Mouse (Mus musculus): ENCODE results near the gene Edem2. TPM values are rescaled to one million over a fixed set of nuclear protein-coding genes. Genes with fewer than 3 reads are reported as not detected.

The Edem2 gene
- polyA plus RNA-seq (2016; fragmentation: Nextera tagmentation; extraction: Ambion mirVana): 24.6 and 25.1 TPM in 2 replicates

DNA sequence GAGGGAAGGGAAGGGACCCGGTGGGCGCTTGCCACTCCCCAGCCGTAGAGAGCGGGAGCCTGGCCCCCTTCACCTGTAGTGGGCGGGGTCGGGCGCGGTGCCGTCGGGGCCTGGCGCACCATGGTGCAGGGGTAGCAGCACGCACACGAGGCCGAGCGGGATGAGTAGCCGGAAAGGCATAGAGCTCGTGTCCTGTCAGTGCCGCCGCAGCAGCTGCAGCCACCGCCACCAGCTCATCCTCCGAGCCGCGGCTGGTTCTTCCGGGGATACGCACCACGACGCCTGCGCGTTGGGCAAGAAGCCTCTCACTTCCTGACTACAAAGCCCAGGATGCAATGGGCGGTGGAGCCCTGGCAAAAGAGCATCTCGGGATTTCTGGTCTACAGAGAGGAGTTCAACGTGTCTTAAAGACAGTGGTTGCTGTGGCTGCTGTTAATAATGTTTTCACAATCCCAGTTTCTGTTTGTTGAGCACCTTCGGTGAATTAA, at the start of gene Edem2:
Gene Edem2, minus strand, starts transcription at position 318 of the 488 bp plus-strand sequence.
- peaks cover 3% of the 10 kb centered on the region; the same call in 1 of the 2 replicates for H3K36me3 ChIP-seq
- 0% methylated on average over 33 of the region's 33 CpGs for WGBS (ENCODE audit: insufficient replicate concordance)
- peak within 1 kb of the TSS; percentile 23 for H3K27ac ChIP-seq
- H3K4me3 ChIP-seq: peak within 1 kb of the TSS; percentile 81
- peak within 1 kb of the TSS; percentile 90 for H3K4me2 ChIP-seq
- peak; percentile 93 for ATAC-seq
- H3K4me1 ChIP-seq: peaks cover 22% of the 10 kb centered on the region
- peaks cover under 1% of the 10 kb centered on the region for H3K27me3 ChIP-seq (replicated peaks)
- peak within 1 kb of the TSS; percentile 82 for H3K9ac ChIP-seq
- H3K9me3 ChIP-seq (replicated peaks): no peaks in the 10 kb centered on the region

DNA sequence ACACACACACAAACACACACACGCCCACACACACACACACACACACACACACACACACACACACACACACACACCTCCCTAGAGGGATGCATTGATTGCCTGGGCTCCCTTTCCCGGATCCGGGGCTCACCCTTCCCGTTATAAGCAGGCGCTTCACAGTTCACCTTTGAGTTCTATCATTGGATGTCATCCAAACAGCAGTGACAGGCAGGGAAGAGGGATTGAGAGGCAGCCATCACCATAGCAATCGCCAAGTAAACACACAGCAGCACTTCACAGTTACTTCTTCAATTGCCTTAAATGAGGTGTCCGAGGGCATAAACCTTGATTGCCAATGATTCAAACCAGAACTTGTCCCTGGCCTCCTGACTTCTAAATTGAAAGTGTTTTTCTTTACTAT, 49.8 kb upstream of the Edem2 start:
- H3K4me1 ChIP-seq: peaks cover 9% of the 10 kb centered on the region; the same call in 1 of the 2 replicates
- no peak overlapping the region for H3K27ac ChIP-seq
- 44% methylated on average over 6 of the region's 7 CpGs for WGBS (ENCODE audit: insufficient replicate concordance)
- H3K4me2 ChIP-seq: no peak overlapping the region
- H3K9ac ChIP-seq: no peak overlapping the region
- peaks cover 62% of the 10 kb centered on the region for H3K27me3 ChIP-seq (replicated peaks)
- no peak overlapping the region for H3K4me3 ChIP-seq
- ATAC-seq: no peak
- H3K9me3 ChIP-seq (replicated peaks): no peaks in the 10 kb centered on the region
- no peaks in the 10 kb centered on the region for H3K36me3 ChIP-seq

DNA sequence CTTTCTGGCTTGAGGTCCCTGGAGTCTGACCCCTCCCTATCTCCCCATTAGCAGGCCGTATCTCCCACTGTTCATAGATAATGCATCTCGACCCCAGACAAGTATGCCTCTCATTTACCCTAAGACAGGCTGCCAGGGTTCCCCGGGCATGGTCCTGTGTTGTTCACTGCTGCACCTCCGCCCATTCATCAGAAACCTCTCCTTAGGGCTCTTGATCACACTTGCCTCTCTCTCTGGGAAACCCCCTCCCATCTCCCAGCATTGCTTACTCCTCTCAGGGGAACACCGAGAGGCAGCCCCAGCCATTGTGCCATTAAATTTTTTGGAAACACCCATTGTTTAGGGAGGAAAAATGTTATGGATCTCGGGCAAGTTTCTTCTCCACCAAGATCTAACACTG, 48.7 kb upstream of the Edem2 start:
- H3K4me1 ChIP-seq: peaks cover 9% of the 10 kb centered on the region; the same call in 1 of the 2 replicates
- ATAC-seq: no peak
- no peak overlapping the region for H3K4me3 ChIP-seq
- H3K9me3 ChIP-seq (replicated peaks): no peaks in the 10 kb centered on the region
- peaks cover 72% of the 10 kb centered on the region for H3K27me3 ChIP-seq (replicated peaks)
- H3K4me2 ChIP-seq: no peak overlapping the region
- no peak overlapping the region for H3K9ac ChIP-seq
- no peaks in the 10 kb centered on the region for H3K36me3 ChIP-seq
- WGBS (ENCODE audit: insufficient replicate concordance): 50% methylated on average over 6 of the region's 6 CpGs
- H3K27ac ChIP-seq: no peak overlapping the region

DNA sequence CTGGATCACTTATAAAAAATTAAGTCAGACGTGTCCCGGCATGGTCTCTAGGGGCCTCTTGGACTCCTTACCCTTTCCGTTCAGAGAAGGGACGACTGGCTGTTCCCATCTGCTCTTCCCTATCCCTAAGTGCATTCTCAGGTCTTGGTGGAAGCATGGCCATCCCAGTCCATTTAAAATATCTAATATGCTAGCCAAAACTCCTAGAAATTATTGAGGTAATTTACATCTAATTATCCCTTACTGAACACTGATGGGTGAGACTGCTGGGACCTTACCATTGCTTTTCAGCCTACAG, 48.4 kb upstream of the Edem2 start:
- H3K4me2 ChIP-seq: no peak overlapping the region
- WGBS (ENCODE audit: insufficient replicate concordance): 69% methylated on average over 4 of the region's 4 CpGs
- H3K9ac ChIP-seq: no peak overlapping the region
- ATAC-seq: no peak
- no peak overlapping the region for H3K4me3 ChIP-seq
- peaks cover 73% of the 10 kb centered on the region for H3K27me3 ChIP-seq (replicated peaks)
- H3K4me1 ChIP-seq: peaks cover 9% of the 10 kb centered on the region; the same call in 1 of the 2 replicates
- H3K9me3 ChIP-seq (replicated peaks): no peaks in the 10 kb centered on the region
- H3K36me3 ChIP-seq: no peaks in the 10 kb centered on the region
- no peak overlapping the region for H3K27ac ChIP-seq

DNA sequence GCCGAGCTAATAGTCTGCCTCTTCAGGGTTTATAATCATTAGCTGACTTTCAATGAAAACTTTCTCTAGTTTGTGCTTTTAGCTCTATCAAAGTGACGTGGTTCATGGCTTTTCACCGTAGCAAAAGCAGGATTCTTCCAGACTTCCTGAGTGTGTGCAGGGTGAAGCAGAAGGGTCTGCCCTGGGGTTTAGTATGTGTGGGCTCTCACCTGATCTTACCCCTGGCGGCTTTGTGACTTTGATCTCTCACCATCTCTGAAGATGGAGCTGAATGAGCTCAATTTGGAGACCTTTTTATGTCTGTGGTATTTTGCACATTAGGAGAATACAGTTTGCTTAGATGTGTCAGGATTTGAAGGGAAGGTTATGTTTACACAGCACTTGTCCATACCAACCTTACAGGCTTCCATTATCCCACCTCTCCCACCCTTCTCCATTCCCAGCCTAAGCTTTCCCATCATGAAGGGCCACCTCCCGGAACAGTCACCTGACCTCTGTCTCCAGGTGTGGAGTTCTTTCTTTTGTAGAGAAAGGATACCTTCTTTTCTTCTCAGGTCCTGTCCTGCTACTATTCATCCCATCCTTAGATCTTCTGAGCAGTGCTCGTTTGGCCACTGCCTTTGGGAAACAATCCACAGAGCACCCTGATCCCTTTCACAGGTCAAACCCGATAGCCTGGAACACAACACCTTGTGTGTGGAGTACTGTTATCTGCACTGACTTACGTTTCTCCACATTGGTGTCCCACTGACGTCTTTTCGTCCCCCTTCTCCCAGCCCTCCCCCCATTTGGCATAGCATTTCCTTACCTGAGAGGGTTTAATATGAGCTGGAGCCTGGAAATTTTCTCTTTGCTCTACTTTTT, 47.8 kb upstream of the Edem2 start:
- WGBS (ENCODE audit: insufficient replicate concordance): 57% methylated on average over 10 of the region's 10 CpGs
- Histone ChIP-seq H3K9me3 (replicated peaks) (no peaks in the 10 kb centered on the region), H3K27me3 (replicated peaks) (peaks cover 77% of the 10 kb centered on the region), H3K27ac (no peak overlapping the region), H3K4me1 (peaks cover 9% of the 10 kb centered on the region; the same call in 1 of the 2 replicates), H3K4me3 (no peak overlapping the region), H3K4me2 (no peak overlapping the region), H3K36me3 (no peaks in the 10 kb centered on the region), H3K9ac (no peak overlapping the region)
- no peak for ATAC-seq

DNA sequence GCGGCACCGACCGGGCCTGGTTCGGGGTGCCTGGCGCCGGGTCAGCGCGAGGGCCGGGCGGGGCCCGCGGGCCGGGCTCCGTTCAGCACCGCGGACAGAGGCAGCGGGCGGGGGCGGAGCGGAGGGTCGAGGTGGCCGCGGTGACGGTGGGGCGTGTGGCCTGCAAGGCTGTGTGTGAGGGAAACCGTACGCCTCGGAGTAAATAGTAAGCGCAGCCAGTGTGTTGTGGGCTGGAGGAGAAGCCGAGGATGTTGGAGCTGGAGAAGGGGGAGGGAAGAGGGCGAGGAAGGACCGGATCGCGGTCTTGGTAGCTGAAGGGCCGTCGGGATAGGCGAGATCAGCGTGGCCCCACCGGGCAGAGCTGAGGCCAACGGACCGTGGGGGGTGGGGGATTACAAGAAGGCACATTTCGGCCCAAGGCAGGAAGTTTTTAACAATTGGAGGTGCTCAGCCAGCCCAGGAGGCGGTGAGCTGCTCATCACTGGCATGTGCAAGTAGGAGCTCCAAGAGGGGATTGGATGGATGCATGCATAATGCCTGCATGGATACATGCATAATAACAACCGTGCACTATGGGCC, 46.5 kb upstream of the Edem2 start:
- Histone ChIP-seq H3K4me3 (peak overlapping the region; percentile 56), H3K9ac (no peak overlapping the region), H3K27me3 (replicated peaks) (peaks cover 84% of the 10 kb centered on the region), H3K9me3 (replicated peaks) (no peaks in the 10 kb centered on the region), H3K27ac (no peak overlapping the region), H3K4me1 (peaks cover 9% of the 10 kb centered on the region; the same call in 1 of the 2 replicates), H3K4me2 (peak overlapping the region; percentile 64), H3K36me3 (no peaks in the 10 kb centered on the region)
- WGBS (ENCODE audit: insufficient replicate concordance): 1% methylated on average over 44 of the region's 44 CpGs
- peak; percentile 32; the same call in 1 of the 2 replicates for ATAC-seq

DNA sequence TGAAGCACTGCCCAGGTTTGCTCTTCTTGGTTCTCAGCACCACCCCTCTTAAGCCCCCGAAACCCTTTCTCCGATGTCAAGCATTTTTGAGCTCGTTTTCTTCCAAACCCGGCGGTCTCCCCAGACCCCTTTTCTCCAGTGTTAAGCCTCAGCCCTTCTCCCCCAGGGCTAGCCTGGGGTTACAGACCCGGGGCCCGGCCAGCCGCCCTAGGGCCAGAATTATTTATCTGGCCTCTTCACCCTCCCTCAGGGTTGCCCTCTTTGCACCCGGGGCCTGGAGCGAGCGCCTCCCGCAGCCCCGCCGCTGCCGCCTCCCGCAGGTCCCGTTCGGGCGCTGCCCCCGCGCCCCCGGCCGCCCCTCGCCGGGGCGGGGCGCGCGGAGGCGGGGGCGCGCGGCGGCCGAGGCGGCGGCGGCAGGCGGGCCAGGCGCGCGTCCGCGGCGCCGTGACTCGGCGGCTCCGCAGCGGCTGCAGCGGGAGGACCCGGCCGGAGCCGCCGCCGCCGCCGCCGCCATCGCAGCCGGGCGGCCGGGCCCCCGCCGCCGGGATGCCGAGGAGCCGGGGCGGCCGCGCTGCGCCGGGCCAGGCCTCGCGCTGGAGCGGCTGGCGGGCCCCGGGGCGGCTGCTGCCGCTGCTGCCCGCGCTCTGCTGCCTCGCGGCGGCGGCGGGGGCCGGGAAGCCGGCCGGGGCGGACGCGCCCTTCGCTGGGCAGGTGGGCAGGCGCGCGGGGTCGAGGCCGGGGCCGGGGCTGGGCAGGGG, 45.8 kb upstream of the Edem2 start, which contains the start of gene Mmp24:
Gene Mmp24, plus strand, starts transcription at position 416 of the 758 bp plus-strand sequence.
- no peak within 1 kb of the TSS for H3K27ac ChIP-seq
- H3K4me2 ChIP-seq: peak within 1 kb of the TSS; percentile 64
- no peak for ATAC-seq
- H3K4me1 ChIP-seq: peaks cover 9% of the 10 kb centered on the region; the same call in 1 of the 2 replicates
- peak within 1 kb of the TSS; percentile 56 for H3K4me3 ChIP-seq
- WGBS (ENCODE audit: insufficient replicate concordance): 2% methylated on average over 90 of the region's 100 CpGs
- no peaks in the 10 kb centered on the region for H3K36me3 ChIP-seq
- H3K9me3 ChIP-seq (replicated peaks): no peaks in the 10 kb centered on the region
- H3K9ac ChIP-seq: no peak within 1 kb of the TSS
- peaks cover 86% of the 10 kb centered on the region for H3K27me3 ChIP-seq (replicated peaks)

DNA sequence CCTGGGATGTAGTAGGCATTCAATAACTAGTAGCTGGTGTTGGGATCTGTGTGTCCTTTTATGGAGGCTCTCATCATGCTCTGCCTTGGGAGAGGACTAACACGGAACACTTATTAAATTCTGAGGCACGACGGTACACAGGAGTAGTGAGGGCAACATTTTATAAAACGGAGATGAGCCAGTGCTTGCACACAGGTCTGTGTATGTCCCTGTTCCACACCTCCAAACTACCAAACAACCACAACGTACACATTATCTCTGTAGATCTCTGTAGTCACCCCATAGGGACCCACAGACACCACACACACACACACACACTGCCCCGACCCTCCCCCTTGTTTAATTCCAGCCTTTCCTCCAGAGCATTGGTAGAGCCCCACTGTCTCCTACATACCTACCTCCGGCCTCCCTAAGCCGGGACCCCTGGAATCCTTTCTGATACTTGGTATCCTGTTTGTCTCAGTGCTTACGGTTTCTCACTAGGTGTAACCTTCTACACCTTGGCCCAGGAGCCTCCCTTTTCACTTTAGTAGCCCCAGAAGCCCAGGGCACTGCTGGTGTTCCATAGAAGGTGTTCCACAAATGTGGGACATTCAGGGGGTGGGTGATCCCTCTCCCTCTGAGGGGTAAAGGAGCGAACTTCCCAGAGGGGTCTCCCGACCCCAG, 45.1 kb upstream of the Edem2 start:
- H3K27me3 ChIP-seq (replicated peaks): peaks cover 86% of the 10 kb centered on the region
- H3K36me3 ChIP-seq: no peaks in the 10 kb centered on the region
- H3K4me2 ChIP-seq: peak overlapping the region; percentile 58
- peaks cover 9% of the 10 kb centered on the region; the same call in 1 of the 2 replicates for H3K4me1 ChIP-seq
- H3K9ac ChIP-seq: no peak overlapping the region
- ATAC-seq: no peak
- peak overlapping the region; percentile 56; the same call in 1 of the 2 replicates for H3K4me3 ChIP-seq
- no peaks in the 10 kb centered on the region for H3K9me3 ChIP-seq (replicated peaks)
- H3K27ac ChIP-seq: no peak overlapping the region
- 46% methylated on average over 11 of the region's 11 CpGs for WGBS (ENCODE audit: insufficient replicate concordance)

DNA sequence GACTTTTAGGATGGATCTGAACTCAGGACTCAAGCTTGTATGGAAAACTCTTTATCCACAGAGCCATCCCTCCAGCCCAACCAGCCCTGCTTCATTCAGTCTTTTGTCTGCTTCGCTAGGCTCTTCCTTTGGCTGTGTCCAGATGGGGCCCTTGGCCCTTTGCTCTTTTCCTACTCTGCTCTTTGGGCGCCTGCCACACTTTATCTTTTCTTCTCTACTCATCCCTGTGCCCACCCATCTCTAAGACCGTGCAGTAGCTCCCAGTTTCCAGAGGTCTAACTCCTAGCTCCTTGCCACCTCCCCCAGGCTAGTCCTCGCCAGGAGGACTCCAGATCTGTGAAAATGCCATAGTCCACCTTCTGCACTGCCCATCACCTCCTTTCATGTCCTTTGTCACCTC, 44.4 kb upstream of the Edem2 start:
- no peaks in the 10 kb centered on the region for H3K9me3 ChIP-seq (replicated peaks)
- no peaks in the 10 kb centered on the region for H3K36me3 ChIP-seq
- H3K4me3 ChIP-seq: no peak overlapping the region
- 48% methylated on average over 4 of the region's 4 CpGs for WGBS (ENCODE audit: insufficient replicate concordance)
- peaks cover 9% of the 10 kb centered on the region; the same call in 1 of the 2 replicates for H3K4me1 ChIP-seq
- no peak overlapping the region for H3K4me2 ChIP-seq
- H3K27ac ChIP-seq: no peak overlapping the region
- no peak for ATAC-seq
- H3K27me3 ChIP-seq (replicated peaks): peaks cover 88% of the 10 kb centered on the region
- no peak overlapping the region for H3K9ac ChIP-seq

DNA sequence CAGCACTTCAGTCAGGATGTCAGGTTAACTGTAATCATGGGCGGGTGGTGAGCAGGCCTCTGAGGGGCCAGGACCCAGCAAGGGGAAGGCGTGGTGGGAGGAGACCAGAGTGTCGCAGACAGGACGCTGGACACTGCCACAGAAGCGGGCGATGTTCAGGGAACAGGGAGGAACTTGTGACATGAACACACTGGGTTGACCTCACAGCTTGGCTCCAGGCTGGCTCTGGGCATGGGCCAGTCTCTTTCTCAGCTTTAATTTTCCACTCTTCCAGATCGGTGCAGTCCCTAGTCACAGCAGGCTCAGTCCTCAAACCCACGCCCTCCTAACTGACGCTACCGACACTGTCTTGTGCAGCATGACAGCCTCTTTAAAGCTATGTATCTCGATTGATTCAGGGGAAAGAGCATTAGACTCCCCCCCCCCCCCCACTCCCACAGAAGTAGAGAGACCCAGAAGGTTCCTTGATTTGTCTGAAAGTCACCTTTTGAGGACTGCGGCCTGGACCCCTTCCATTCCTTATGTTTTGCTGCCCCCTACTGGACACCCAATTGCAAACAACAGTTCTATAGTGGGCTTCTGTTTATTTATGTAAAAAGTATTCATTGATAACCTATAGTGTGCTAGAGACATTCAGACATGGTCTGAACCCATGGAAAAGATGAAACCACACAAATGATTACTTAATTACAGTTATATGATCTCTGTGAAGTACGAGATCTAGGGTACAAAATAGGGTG, 35.6 kb upstream of the Edem2 start:
- H3K9me3 ChIP-seq (replicated peaks): no peaks in the 10 kb centered on the region
- H3K36me3 ChIP-seq: no peaks in the 10 kb centered on the region
- no peak overlapping the region for H3K4me2 ChIP-seq
- no peak overlapping the region for H3K9ac ChIP-seq
- H3K27me3 ChIP-seq (replicated peaks): peaks cover 35% of the 10 kb centered on the region
- 53% methylated on average over 13 of the region's 13 CpGs for WGBS (ENCODE audit: insufficient replicate concordance)
- no peak overlapping the region for H3K27ac ChIP-seq
- no peaks in the 10 kb centered on the region for H3K4me1 ChIP-seq
- ATAC-seq: no peak
- no peak overlapping the region for H3K4me3 ChIP-seq

Data from liver, embryonic 12.5 days (tissue).